Comparison of ENCODE assay signal across 8 mouse cellular contexts in the genomic region with DNA sequence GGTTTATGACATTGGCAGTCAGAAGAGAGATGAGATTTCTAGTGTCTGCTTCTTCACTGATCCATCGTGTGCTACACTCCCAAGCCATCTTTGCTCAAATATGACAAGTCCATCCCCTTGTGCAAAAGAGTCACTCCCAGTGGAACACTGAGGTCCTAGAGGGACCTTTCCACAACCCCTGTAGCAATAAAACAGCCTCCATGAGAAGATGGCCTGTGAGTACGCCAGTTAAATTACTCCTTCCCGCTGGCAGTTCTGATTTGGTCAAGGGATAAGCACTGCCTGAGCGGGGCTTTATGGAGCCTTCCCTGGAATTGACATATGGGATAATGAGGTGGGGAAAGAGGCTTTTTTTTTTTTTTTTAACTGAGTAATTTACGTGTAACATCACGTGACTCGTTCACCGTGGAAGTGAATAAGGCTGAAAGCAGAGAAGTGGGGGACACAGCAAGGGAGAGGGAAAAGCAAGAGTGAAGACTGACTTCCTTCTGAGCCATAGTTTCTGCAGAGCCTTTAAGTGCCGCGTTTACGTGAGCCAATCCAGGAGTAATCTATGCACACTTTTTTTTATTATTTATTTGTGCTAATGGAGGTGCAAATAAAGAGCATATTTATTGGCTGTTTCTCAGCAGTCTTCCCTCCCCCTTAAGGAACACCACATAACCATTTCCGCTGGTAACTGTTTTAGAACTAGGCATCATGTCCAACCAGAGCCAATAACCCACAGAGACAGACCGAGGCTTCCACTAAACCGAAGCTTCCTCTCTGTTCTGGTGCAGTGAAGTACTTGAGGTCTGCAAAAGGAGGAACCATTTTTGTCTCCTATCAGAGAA. TPM values are rescaled to one million over a fixed set of nuclear protein-coding genes. Genes with fewer than 3 reads are reported as not detected.
DNase-seq lines count a peak whose midpoint lies in the region; ATAC-seq and TF ChIP-seq lines count a peak whose summit lies in the region.

A gene (minus strand): TSS at position 102 of the 833 bp plus-strand sequence.

- ATAC-seq in erythroid progenitor cell, adult 5-6 weeks (replicated peaks; ENCODE audit: low FRiP score, poor library complexity, severe bottlenecking) = 0 out of 2 replicates have a peak, but pooled peaks have one; percentile 8
- no peak for ATAC-seq in heart, embryonic 14.5 days (ENCODE audit: insufficient number of reproducible peaks, insufficient read depth, low FRiP score, low read depth)
- ATAC-seq in neural tube, embryonic 15.5 days (ENCODE audit: low FRiP score) = peak; percentile 2; the same call in 1 of the 2 replicates

- peaks cover 6 to 28% of the 10 kb centered on the region in 2 experiments for H3K4me1 ChIP-seq in heart, embryonic 14.5 days (ENCODE audit: control insufficient read depth in 2 of 2, insufficient read depth in 2 of 2, low read length in 2 of 2)
- H3K4me1 ChIP-seq in lung, adult 2 months (ENCODE audit: control insufficient read depth, insufficient read depth, low read length) = peaks cover 17% of the 10 kb centered on the region
- H3K4me1 ChIP-seq in neural tube, embryonic 15.5 days = peaks cover 35% of the 10 kb centered on the region

- peak within 1 kb of the TSS; percentile 98 for H3K4me2 ChIP-seq in heart, embryonic 14.5 days (ENCODE audit: low read length)
- peak within 1 kb of the TSS; percentile 84 for H3K4me2 ChIP-seq in neural tube, embryonic 15.5 days

- TF ChIP-seq POLR2A in lung, adult 2 months (IDR thresholded peaks at IDR 0.05; ENCODE audit: borderline replicate concordance, extremely low read depth, low read depth, low read length) = no peak

- peak within 1 kb of the TSS; percentile 95 for H3K9ac ChIP-seq in heart, embryonic 14.5 days (ENCODE audit: low read length)
- peak within 1 kb of the TSS; percentile 92 for H3K9ac ChIP-seq in neural tube, embryonic 15.5 days (replicated peaks)

- H3K9me3 ChIP-seq in heart, embryonic 14.5 days (ENCODE audit: control insufficient read depth, low read length) = no peaks in the 10 kb centered on the region
- no peaks in the 10 kb centered on the region for H3K9me3 ChIP-seq in neural tube, embryonic 15.5 days (replicated peaks)

- 7% methylated on average over 14 of the region's 14 CpGs for WGBS in heart, embryonic 14.5 days
- 4% methylated on average over 14 of the region's 14 CpGs for WGBS in lung, adult 2 months
- WGBS in neural tube, embryonic 15.5 days = 2% methylated on average over 14 of the region's 14 CpGs

- peak; percentile 24 for DNase-seq in ovary, postnatal 10 days (ENCODE audit: low spot score)
- no peak for DNase-seq in ovary, adult 18-20 months (ENCODE audit: low spot score)
- peak; percentile 88 for DNase-seq in brain, adult 2 months (ENCODE audit: low read depth, low spot score)
- DNase-seq in kidney, postnatal 36 days = peak; percentile 24 to 30
- no peak for DNase-seq in lung, adult 2 months

- no peaks in the 10 kb centered on the region for H3K36me3 ChIP-seq in heart, embryonic 14.5 days (ENCODE audit: control insufficient read depth, insufficient read depth, low read length)
- no peaks in the 10 kb centered on the region for H3K36me3 ChIP-seq in neural tube, embryonic 15.5 days

- H3K4me3 ChIP-seq in heart, embryonic 14.5 days (ENCODE audit: control insufficient read depth in 1 of 2, insufficient read depth in 1 of 2, low read depth in 1 of 2, low read length in 2 of 2) = peak within 1 kb of the TSS; percentile 98
- H3K4me3 ChIP-seq in lung, adult 2 months (replicated peaks; ENCODE audit: extremely low read depth, low read depth, low read length) = peak within 1 kb of the TSS; percentile 77
- H3K4me3 ChIP-seq in neural tube, embryonic 15.5 days (replicated peaks) = peak within 1 kb of the TSS; percentile 95

- no peaks in the 10 kb centered on the region for H3K27me3 ChIP-seq in heart, embryonic 14.5 days (ENCODE audit: control insufficient read depth, insufficient read depth, low read length)
- H3K27me3 ChIP-seq in neural tube, embryonic 15.5 days (replicated peaks) = no peaks in the 10 kb centered on the region

- peak within 1 kb of the TSS; percentile 92 to 97 for H3K27ac ChIP-seq in heart, embryonic 14.5 days (replicated peaks in 1 of 2; ENCODE audit: control insufficient read depth in 1 of 2, insufficient read depth in 1 of 2, low read depth in 2 of 2, low read length in 2 of 2)
- H3K27ac ChIP-seq in neural tube, embryonic 15.5 days (replicated peaks) = peak within 1 kb of the TSS; percentile 98

- no peak for TF ChIP-seq CTCF in lung, adult 2 months (IDR thresholded peaks at IDR 0.05; ENCODE audit: insufficient read depth, low read length)

RNA-seq across cellular contexts. Expression of the gene that starts here (rescaled TPM):
- total RNA-seq in erythroid progenitor cell, adult 5-6 weeks (2015; ENCODE audit: low replicate concordance) = 18.9 and 22.7 TPM in 2 replicates
- 40.8 and 45.1 TPM in 2 replicates for total RNA-seq in erythroid progenitor cell, adult 5-6 weeks (2017; ENCODE audit: low replicate concordance)
- 42.8 and 49.4 TPM in 2 replicates for polyA plus RNA-seq in heart, embryonic 14.5 days (2014; fragmentation: Nextera tagmentation; extraction: Ambion mirVana)
- 55.1 and 60.5 TPM in 2 replicates for polyA plus RNA-seq in lung, adult 2 months (2012; rRNA removed)
- 58.7 and 75.5 TPM in 2 replicates for polyA plus RNA-seq in neural tube, embryonic 15.5 days (2015; fragmentation: Nextera tagmentation; extraction: Ambion mirVana)

Comparison
In these comparisons a context has a peak if more than half of its experiments do, and no peak if none do; other contexts are left out.
1. DNase-seq: peak in ovary, postnatal 10 days (single experiment), brain, adult 2 months (single experiment) and kidney, postnatal 36 days (2 of 2); none in ovary, adult 18-20 months (single experiment) and lung, adult 2 months (single experiment).
2. Peak in every context shown above with its lines, with median percentiles within 50 percentile points of each other: H3K4me3 ChIP-seq.